Mouse (Mus musculus): ENCODE data around the gene 4931414P19Rik.

GRCm38 (mm10) chr14:54631240-54631599, 25.4 kb upstream of the 4931414P19Rik start:
- no peak for TF ChIP-seq CTCF (IDR thresholded peaks at IDR 0.05; ENCODE audit: insufficient read depth, low read depth, low read length)
- TF ChIP-seq POLR2A (IDR thresholded peaks at IDR 0.05; ENCODE audit: insufficient read depth, low read depth, low read length), result no peak

Data from olfactory bulb, adult 2 months (tissue).